ENCODE assay signal across 9 mouse cellular contexts in genomic region chr1:75387929-75388897, GRCm38 (mm10). TPM values are rescaled to one million over a fixed set of nuclear protein-coding genes. Genes with fewer than 3 reads are reported as not detected.
DNase-seq lines count a peak whose midpoint lies in the region; ATAC-seq and TF ChIP-seq lines count a peak whose summit lies in the region.
"Had no signal": no experiment of that assay in that cellular context is flagged by ENCODE, and none has a peak within 500 bp of the region (broad histone marks: within the 10 kb centered on the region; RNA-seq: fewer than 3 reads in every experiment).

No protein-coding gene starts in this region.

- peak overlapping the region; percentile 54 for H3K4me2 ChIP-seq in forebrain, embryonic 14.5 days (ENCODE audit: low read length)
- H3K4me2 ChIP-seq in liver, embryonic 15.5 days = peak overlapping the region; percentile 25

- no peak for TF ChIP-seq CTCF in E14TG2a.4 (conservative IDR thresholded peaks at IDR 0.05; ENCODE audit: low read length)

- ATAC-seq in forebrain, embryonic 14.5 days = peak; percentile 22; the same call in 1 of the 2 replicates
- ATAC-seq in liver, embryonic 15.5 days (ENCODE audit: insufficient read depth) = no peak

- peak overlapping the region; percentile 69 for H3K4me3 ChIP-seq in E14TG2a.4 (replicated peaks; ENCODE audit: low read length)
- H3K4me3 ChIP-seq in forebrain, embryonic 14.5 days (ENCODE audit: low read depth, low read length) = peak overlapping the region; percentile 27
- H3K4me3 ChIP-seq in liver, embryonic 15.5 days (replicated peaks) = no peak overlapping the region

- H3K27me3 ChIP-seq in E14TG2a.4 (ENCODE audit: insufficient read depth, low read length) = peaks cover 97% of the 10 kb centered on the region
- peaks cover 34% of the 10 kb centered on the region for H3K27me3 ChIP-seq in forebrain, embryonic 14.5 days (replicated peaks; ENCODE audit: control insufficient read depth, insufficient read depth, low read length)
- peaks cover 88% of the 10 kb centered on the region for H3K27me3 ChIP-seq in liver, embryonic 15.5 days

- H3K27ac ChIP-seq in forebrain, embryonic 14.5 days (ENCODE audit: low read depth, low read length) = no peak overlapping the region
- no peak overlapping the region for H3K27ac ChIP-seq in liver, embryonic 15.5 days (replicated peaks)

- H3K9ac ChIP-seq in forebrain, embryonic 14.5 days (ENCODE audit: low read length) = peak overlapping the region; percentile 37
- H3K9ac ChIP-seq in liver, embryonic 15.5 days = no peak overlapping the region

- 3% methylated on average over 81 of the region's 94 CpGs for WGBS in forebrain, embryonic 14.5 days
- WGBS in liver, embryonic 15.5 days (ENCODE audit: insufficient replicate concordance) = 8% methylated on average over 94 of the region's 94 CpGs

- peak; percentile 48 for DNase-seq in cerebellum, adult 8-10 months
- DNase-seq in cerebellum, adult 11-12 months = no peak
- DNase-seq in forebrain, embryonic 14.5 days (ENCODE audit: low spot score) = no peak
- no peak for DNase-seq in ovary, postnatal 10 days (ENCODE audit: low spot score)
- DNase-seq in gastrocnemius, postnatal 36 days = no peak
- DNase-seq in urinary bladder, postnatal 25 days (ENCODE audit: low spot score) = no peak

- peaks cover 46% of the 10 kb centered on the region for H3K4me1 ChIP-seq in E14TG2a.4 (replicated peaks; ENCODE audit: low read depth, low read length)
- H3K4me1 ChIP-seq in forebrain, embryonic 14.5 days (ENCODE audit: control insufficient read depth, insufficient read depth, low read length) = peaks cover 10% of the 10 kb centered on the region; the same call in 1 of the 2 replicates
- peaks cover 10% of the 10 kb centered on the region; the same call in 1 of the 2 replicates for H3K4me1 ChIP-seq in liver, embryonic 15.5 days (replicated peaks)

- H3K36me3 ChIP-seq in E14TG2a.4 (ENCODE audit: insufficient read depth, low read length) = no peaks in the 10 kb centered on the region
- no peaks in the 10 kb centered on the region for H3K36me3 ChIP-seq in forebrain, embryonic 14.5 days (ENCODE audit: control insufficient read depth, insufficient read depth, low read length)
- H3K36me3 ChIP-seq in liver, embryonic 15.5 days (replicated peaks) = no peaks in the 10 kb centered on the region

- intact Hi-C loops in gastrocnemius, postnatal 36 days (cut with DNase I) = no loop called here

- H3K9me3 ChIP-seq in E14TG2a.4 (ENCODE audit: low read length) = no peaks in the 10 kb centered on the region
- H3K9me3 ChIP-seq in forebrain, embryonic 14.5 days (replicated peaks; ENCODE audit: control insufficient read depth, low read length) = no peaks in the 10 kb centered on the region
- H3K9me3 ChIP-seq in liver, embryonic 15.5 days (replicated peaks) = no peaks in the 10 kb centered on the region

RNA-seq across cellular contexts. Expression of gene Speg, which starts 13.1 kb away (rescaled TPM):
- polyA plus RNA-seq in forebrain, embryonic 14.5 days (2014; fragmentation: Nextera tagmentation; extraction: Ambion mirVana) = 8.3 and 8.8 TPM in 2 replicates
- polyA plus RNA-seq in liver, embryonic 15.5 days (2015; fragmentation: Nextera tagmentation; extraction: Ambion mirVana) = 8.7 and 9.4 TPM in 2 replicates
- 100 to 1,000 TPM; 229 to 230 TPM for total RNA-seq in gastrocnemius, postnatal 36 days (2021)
- total RNA-seq: neutrophil, adult 5-6 weeks had no signal

RNA-seq across cellular contexts. Expression of gene Des, which starts 28.1 kb away (rescaled TPM):
- 1.3 and 1.4 TPM in 2 replicates for polyA plus RNA-seq in forebrain, embryonic 14.5 days (2014; fragmentation: Nextera tagmentation; extraction: Ambion mirVana)
- polyA plus RNA-seq in liver, embryonic 15.5 days (2015; fragmentation: Nextera tagmentation; extraction: Ambion mirVana) = 10.3 and 12.8 TPM in 2 replicates
- total RNA-seq in gastrocnemius, postnatal 36 days (2021) = 1,000 to 10,000 TPM; 1,843 to 1,948 TPM
- total RNA-seq: neutrophil, adult 5-6 weeks had no signal

RNA-seq across cellular contexts. Expression of gene Gmppa, which starts 47.5 kb away (rescaled TPM):
- 72.4 and 76.0 TPM in 2 replicates for polyA plus RNA-seq in forebrain, embryonic 14.5 days (2014; fragmentation: Nextera tagmentation; extraction: Ambion mirVana)
- polyA plus RNA-seq in liver, embryonic 15.5 days (2015; fragmentation: Nextera tagmentation; extraction: Ambion mirVana) = 33.8 and 35.2 TPM in 2 replicates
- total RNA-seq in gastrocnemius, postnatal 36 days (2021) = 10 to 100 TPM; 35.4 to 35.5 TPM
